Mouse (Mus musculus) liver, embryonic 14.5 days (tissue): ENCODE results near the gene Cmtm2b. TPM values are rescaled to one million over a fixed set of nuclear protein-coding genes. Genes with fewer than 3 reads are reported as not detected.
"Not testable (repeated sequence)": the region's sequence is repeated elsewhere in the genome, so short reads cannot be mapped to it uniquely, and the experiment has no call there.

Experiments used
- ATAC-seq: fragments of 200-750 bp; cut with Nextera tagmentation; 2 replicates; pipeline ENCODE4 v1.8.0; 2017; ENCODE audit warnings: moderate number of reproducible peaks, mild to moderate bottlenecking, moderate library complexity; ENCODE audit not compliant: insufficient read depth
- DNase-seq, 3 experiments: peaks; one replicate each; pipeline ENCODE4 v3.0.0-alpha.2; 2012 to 2013; ENCODE audit warnings: low read depth in 3 of 3, low spot score in 3 of 3
- H3K27ac ChIP-seq: fragments of 300-500 bp; sonication (generic); 2 replicates; pipeline ENCODE4 v1.5.1; 2014; ENCODE audit warnings: moderate library complexity, mild to moderate bottlenecking, control low read depth, inconsistent platforms
- H3K27me3 ChIP-seq: fragments of 300-500 bp; sonication (generic); 2 replicates; pipeline ENCODE4 v1.6.1; 2014; ENCODE audit warnings: mild to moderate bottlenecking, low read length, moderate library complexity; ENCODE audit not compliant: control insufficient read depth, insufficient read depth
- H3K36me3 ChIP-seq: fragments of 300-500 bp; sonication (generic); replicated peaks from 2 replicates; pipeline ENCODE4 v1.6.1; 2014; ENCODE audit warnings: low read depth; ENCODE audit not compliant: control insufficient read depth, insufficient read depth
- H3K4me1 ChIP-seq, 2 experiments: fragments of 200-500 bp in 1 of 2; fragments of 300-500 bp in 1 of 2; sonication (generic) in 1 of 2; replicated peaks; 2 replicates each; pipeline ENCODE4 v1.6.1; 2012 to 2014; ENCODE audit warnings: antibody characterized with exemption in 1 of 2, inconsistent platforms in 1 of 2, low read length in 1 of 2; ENCODE audit not compliant: control insufficient read depth in 2 of 2, insufficient read depth in 2 of 2
- H3K4me2 ChIP-seq: fragments of 300-500 bp; sonication (generic); 2 replicates; pipeline ENCODE4 v1.6.1; 2014; ENCODE audit warnings: low read depth, mild to moderate bottlenecking, control low read depth, moderate library complexity
- H3K4me3 ChIP-seq, 2 experiments: fragments of 200-500 bp in 1 of 2; fragments of 300-500 bp in 1 of 2; sonication (generic) in 1 of 2; 2 replicates each; pipeline ENCODE4 v1.5.1; 2012 to 2014; ENCODE audit warnings: low read depth in 2 of 2, low read length in 2 of 2, mild to moderate bottlenecking in 2 of 2, control low read depth in 1 of 2, inconsistent platforms in 1 of 2, moderate library complexity in 1 of 2; ENCODE audit not compliant: insufficient read depth in 1 of 2
- H3K9ac ChIP-seq: fragments of 300-500 bp; sonication (generic); replicated peaks from 2 replicates; pipeline ENCODE4 v1.6.1; 2014; ENCODE audit warnings: mild to moderate bottlenecking, control low read depth, moderate library complexity
- H3K9me3 ChIP-seq: fragments of 300-500 bp; sonication (generic); 2 replicates; pipeline ENCODE4 v1.6.1; 2016; ENCODE audit warnings: low read length, mixed read lengths; ENCODE audit not compliant: control insufficient read depth
- CTCF ChIP-seq: IDR thresholded peaks from 2 replicates; pipeline ENCODE4 v1.5.1; 2016; ENCODE audit warnings: antibody characterized with exemption, low read depth, control low read depth
- EP300 ChIP-seq: IDR thresholded peaks from 2 replicates; pipeline ENCODE4 v1.6.1; 2016; ENCODE audit warnings: antibody characterized with exemption, low read depth
- WGBS: fragments of 180-500 bp; shearing (Covaris S2); extraction: QIAGEN DNeasy Blood & Tissue Kit; methylation state at CpG from one replicate; pipeline ENCODE4 v1.1.7; 2014; ENCODE audit not compliant: insufficient replicate concordance; 5-methylcytosine and 5-hydroxymethylcytosine counted together
- polyA plus RNA-seq, 2 experiments: library from polyadenylated mRNA; depleted of rRNA in 1 of 2; stranded (reverse) in 1 of 2; unstranded in 1 of 2; fragments of >200 nt; fragmentation: Nextera tagmentation in 1 of 2; extraction: Ambion mirVana in 1 of 2; gene quantifications; 2 replicates each; pipeline versions ENCODE4 v1.2.1 to v1.2.3; 2012 to 2014

Gene Cmtm2b
- polyA plus RNA-seq, 2 experiments, result not detected

GRCm38 (mm10) chr8:104312023-104312422, 10.0 kb upstream of the Cmtm2b start:
- H3K4me2 ChIP-seq, DNase-seq, H3K27ac ChIP-seq, H3K27me3 ChIP-seq, H3K4me3 ChIP-seq, H3K9me3 ChIP-seq, H3K36me3 ChIP-seq, ATAC-seq, H3K4me1 ChIP-seq, H3K9ac ChIP-seq: not testable (repeated sequence)
- WGBS, result 38% methylated on average over 3 of the region's 3 CpGs

- WGBS, result 40% methylated on average over 4 of the region's 4 CpGs
- H3K4me3 ChIP-seq, result no peak overlapping the region
- DNase-seq, result no peak
- peak; percentile 24; the same call in 1 of the 2 replicates for TF ChIP-seq CTCF
- no peak for TF ChIP-seq EP300
- H3K4me2 ChIP-seq, result no peak overlapping the region
- H3K9me3 ChIP-seq, result no peaks in the 10 kb centered on the region
- no peaks in the 10 kb centered on the region for H3K27me3 ChIP-seq
- no peak overlapping the region for H3K27ac ChIP-seq
- no peak for ATAC-seq
- no peaks in the 10 kb centered on the region for H3K36me3 ChIP-seq
- H3K4me1 ChIP-seq, result no peaks in the 10 kb centered on the region; a peak in 1 of 4 replicates
- no peak overlapping the region for H3K9ac ChIP-seq
These were observed 8.7 kb upstream of the Cmtm2b start for GRCm38 (mm10) chr8:104313311-104313710.

GRCm38 (mm10) chr8:104321267-104321666, 763 bp upstream of the Cmtm2b start, which contains the start of gene Gm11020:
Gm11020 (plus strand) TSS chr8:104321567.
- 71% methylated on average over 8 of the region's 11 CpGs for WGBS
- not testable (repeated sequence) for ATAC-seq

GRCm38 (mm10) chr8:104332665-104333631, 10.9 kb downstream of the Cmtm2b start:
- no peak for DNase-seq
- Histone ChIP-seq H3K9me3 (no peaks in the 10 kb centered on the region), H3K4me1 (peaks cover 6 to 15% of the 10 kb centered on the region in 2 experiments; a peak in 3 of 4 replicates), H3K4me2 (peak overlapping the region; percentile 15; the same call in 1 of the 2 replicates), H3K27ac (no peak overlapping the region), H3K9ac (no peak overlapping the region), H3K4me3 (no peak overlapping the region), H3K27me3 (no peaks in the 10 kb centered on the region), H3K36me3 (no peaks in the 10 kb centered on the region)
- ATAC-seq, result peak; percentile 73
- TF ChIP-seq CTCF, result no peak
- TF ChIP-seq EP300, result no peak
- WGBS, result 10% methylated on average over 5 of the region's 5 CpGs

More at GRCm38 (mm10) chr8:104321267-104321666, 763 bp upstream of the Cmtm2b start, which contains the start of gene Gm11020:
- H3K4me2 ChIP-seq, H3K9me3 ChIP-seq, H3K36me3 ChIP-seq, H3K27ac ChIP-seq, DNase-seq, H3K27me3 ChIP-seq, H3K4me1 ChIP-seq, H3K4me3 ChIP-seq, H3K9ac ChIP-seq: not testable (repeated sequence)

- DNase-seq (no peak), ATAC-seq (peak; percentile 61; the same call in 1 of the 2 replicates)
- H3K9ac ChIP-seq, result no peak overlapping the region
- H3K27ac ChIP-seq, result no peak overlapping the region
- WGBS, result 19% methylated on average over 5 of the region's 5 CpGs
- no peak overlapping the region for H3K4me3 ChIP-seq
- peak overlapping the region; percentile 15; the same call in 1 of the 2 replicates for H3K4me2 ChIP-seq
- no peaks in the 10 kb centered on the region for H3K36me3 ChIP-seq
- no peaks in the 10 kb centered on the region for H3K9me3 ChIP-seq
- H3K27me3 ChIP-seq, result no peaks in the 10 kb centered on the region
- no peak for TF ChIP-seq EP300
- H3K4me1 ChIP-seq, result peaks cover 6 to 15% of the 10 kb centered on the region in 2 experiments; a peak in 3 of 4 replicates
These were observed 11.8 kb downstream of the Cmtm2b start for GRCm38 (mm10) chr8:104333786-104334185.
